9 mouse cellular contexts compared by ENCODE assay signal in genomic region chr12:99467256-99467883, GRCm38 (mm10).
DNase-seq lines count a peak whose midpoint lies in the region; ATAC-seq lines count a peak whose summit lies in the region.
"Had no signal": no experiment of that assay in that cellular context is flagged by ENCODE, and none has a peak within 500 bp of the region (broad histone marks: within the 10 kb centered on the region; RNA-seq: fewer than 3 reads in every experiment).

No protein-coding gene starts in this region.

- no peak overlapping the region for H3K27ac ChIP-seq in kidney, embryonic 15.5 days
- no peak overlapping the region for H3K27ac ChIP-seq in embryonic facial prominence, embryonic 11.5 days (replicated peaks; ENCODE audit: low read depth, low read length)
- H3K27ac ChIP-seq in hindbrain, embryonic 12.5 days: peak overlapping the region; percentile 56; the same call in 1 of the 2 replicates
- 0 out of 2 replicates have a peak overlapping the region, but pooled peaks have one; percentile 19 for H3K27ac ChIP-seq in midbrain, embryonic 15.5 days

- no peak for ATAC-seq in kidney, embryonic 15.5 days (replicated peaks; ENCODE audit: low FRiP score)
- ATAC-seq in embryonic facial prominence, embryonic 11.5 days (replicated peaks; ENCODE audit: insufficient number of reproducible peaks, low FRiP score, low TSS enrichment, low read depth): no peak
- ATAC-seq in hindbrain, embryonic 12.5 days (ENCODE audit: low FRiP score): peak; percentile 51; the same call in 1 of the 2 replicates
- ATAC-seq in midbrain, embryonic 15.5 days (replicated peaks): peak; percentile 57; the same call in 1 of the 2 replicates

- no peak overlapping the region for H3K4me3 ChIP-seq in kidney, embryonic 15.5 days (replicated peaks)
- no peak overlapping the region for H3K4me3 ChIP-seq in embryonic facial prominence, embryonic 11.5 days (ENCODE audit: low read depth, low read length)
- H3K4me3 ChIP-seq in hindbrain, embryonic 12.5 days: no peak overlapping the region
- no peak overlapping the region for H3K4me3 ChIP-seq in midbrain, embryonic 15.5 days

- WGBS in kidney, embryonic 15.5 days: 83% methylated on average over 12 of the region's 12 CpGs
- 84% methylated on average over 12 of the region's 12 CpGs for WGBS in embryonic facial prominence, embryonic 11.5 days
- WGBS in hindbrain, embryonic 12.5 days: 63% methylated on average over 12 of the region's 12 CpGs
- 63% methylated on average over 12 of the region's 12 CpGs for WGBS in midbrain, embryonic 15.5 days

- DNase-seq in kidney, postnatal 4 days: no peak
- DNase-seq in embryonic facial prominence, embryonic 11.5 days (ENCODE audit: low spot score): peak; percentile 16
- no peak for DNase-seq in adrenal gland, adult 2 months
- no peak for DNase-seq in spleen, adult 18-20 months
- no peak for DNase-seq in thymus, postnatal 14 days
- DNase-seq: kidney, adult 11 months had no signal

- peaks cover 18% of the 10 kb centered on the region for H3K4me1 ChIP-seq in kidney, embryonic 15.5 days
- H3K4me1 ChIP-seq in embryonic facial prominence, embryonic 11.5 days (ENCODE audit: control insufficient read depth, insufficient read depth, low read length): no peaks in the 10 kb centered on the region
- peaks cover 34% of the 10 kb centered on the region for H3K4me1 ChIP-seq in hindbrain, embryonic 12.5 days
- peaks cover 33% of the 10 kb centered on the region for H3K4me1 ChIP-seq in midbrain, embryonic 15.5 days

- H3K27me3 ChIP-seq in kidney, embryonic 15.5 days: no peaks in the 10 kb centered on the region
- H3K27me3 ChIP-seq in embryonic facial prominence, embryonic 11.5 days (ENCODE audit: control insufficient read depth, insufficient read depth, low read length): no peaks in the 10 kb centered on the region
- no peaks in the 10 kb centered on the region for H3K27me3 ChIP-seq in hindbrain, embryonic 12.5 days
- H3K27me3 ChIP-seq in midbrain, embryonic 15.5 days (replicated peaks): no peaks in the 10 kb centered on the region

- no peaks in the 10 kb centered on the region for H3K36me3 ChIP-seq in kidney, embryonic 15.5 days
- no peaks in the 10 kb centered on the region for H3K36me3 ChIP-seq in embryonic facial prominence, embryonic 11.5 days (replicated peaks; ENCODE audit: control insufficient read depth, insufficient read depth, low read depth, low read length)
- no peaks in the 10 kb centered on the region for H3K36me3 ChIP-seq in hindbrain, embryonic 12.5 days
- H3K36me3 ChIP-seq in midbrain, embryonic 15.5 days (replicated peaks): no peaks in the 10 kb centered on the region

- no peaks in the 10 kb centered on the region for H3K9me3 ChIP-seq in kidney, embryonic 15.5 days (replicated peaks)
- H3K9me3 ChIP-seq in embryonic facial prominence, embryonic 11.5 days (replicated peaks; ENCODE audit: control insufficient read depth, low read length): no peaks in the 10 kb centered on the region
- H3K9me3 ChIP-seq in hindbrain, embryonic 12.5 days (replicated peaks): no peaks in the 10 kb centered on the region
- no peaks in the 10 kb centered on the region for H3K9me3 ChIP-seq in midbrain, embryonic 15.5 days

- peak overlapping the region; percentile 33 for H3K4me2 ChIP-seq in kidney, embryonic 15.5 days
- no peak overlapping the region for H3K4me2 ChIP-seq in embryonic facial prominence, embryonic 11.5 days (ENCODE audit: low read depth, low read length)
- H3K4me2 ChIP-seq in hindbrain, embryonic 12.5 days (replicated peaks): no peak overlapping the region
- no peak overlapping the region for H3K4me2 ChIP-seq in midbrain, embryonic 15.5 days

- no peak overlapping the region for H3K9ac ChIP-seq in kidney, embryonic 15.5 days
- no peak overlapping the region for H3K9ac ChIP-seq in embryonic facial prominence, embryonic 11.5 days (replicated peaks; ENCODE audit: low read length)
- no peak overlapping the region for H3K9ac ChIP-seq in hindbrain, embryonic 12.5 days
- H3K9ac ChIP-seq in midbrain, embryonic 15.5 days: no peak overlapping the region

Comparison
In these comparisons a context has a peak if more than half of its experiments do, and no peak if none do; other contexts are left out.
1. ATAC-seq: peak in hindbrain, embryonic 12.5 days (single experiment) and midbrain, embryonic 15.5 days (single experiment); none in kidney, embryonic 15.5 days (single experiment) and embryonic facial prominence, embryonic 11.5 days (single experiment).
2. H3K27ac ChIP-seq: peak in hindbrain, embryonic 12.5 days (single experiment) and midbrain, embryonic 15.5 days (single experiment); none in kidney, embryonic 15.5 days (single experiment) and embryonic facial prominence, embryonic 11.5 days (single experiment).